Comparison of ENCODE assay signal across 11 mouse cellular contexts in the genomic region with DNA sequence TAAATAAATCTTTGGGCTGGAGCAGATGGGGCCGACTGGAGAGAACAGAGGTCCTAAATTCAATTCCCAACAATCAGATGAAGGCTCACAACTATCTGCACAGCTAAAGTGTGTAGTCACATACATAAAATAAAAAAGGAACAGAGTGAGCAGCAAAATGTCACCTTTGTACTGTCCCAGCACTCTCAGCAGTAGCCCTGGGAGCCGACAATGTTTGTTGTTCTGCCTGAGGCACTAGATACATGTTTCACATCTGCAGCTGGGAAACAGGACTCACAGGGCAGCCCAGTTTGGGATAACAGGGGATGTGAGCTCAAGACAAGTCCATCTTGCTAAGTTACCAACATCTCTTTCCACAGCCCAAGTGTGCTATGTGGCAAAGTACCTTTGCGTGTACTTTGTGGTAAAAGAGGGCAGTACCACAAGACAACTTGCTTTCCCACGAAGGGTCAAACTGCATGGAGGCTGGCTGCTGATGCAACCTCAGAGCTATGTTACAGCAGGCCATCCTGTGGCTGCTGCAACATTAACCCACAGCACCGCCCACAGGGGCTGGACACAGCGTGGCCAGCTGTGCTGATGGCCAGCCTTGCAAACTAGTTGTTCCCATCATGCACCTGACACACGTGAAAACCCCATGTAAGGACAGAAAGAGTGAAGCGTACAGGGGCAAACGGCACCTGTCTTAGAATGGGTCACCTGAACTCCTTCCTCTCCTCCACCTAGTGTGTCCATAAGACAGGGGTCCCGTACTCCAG. TPM values are rescaled to one million over a fixed set of nuclear protein-coding genes. Genes with fewer than 3 reads are reported as not detected.
DNase-seq lines count a peak whose midpoint lies in the region; ATAC-seq and TF ChIP-seq lines count a peak whose summit lies in the region.
"Had no signal": no experiment of that assay in that cellular context is flagged by ENCODE, and none has a peak within 500 bp of the region (broad histone marks: within the 10 kb centered on the region; RNA-seq: fewer than 3 reads in every experiment).

No protein-coding gene starts in this region.

- ATAC-seq in stomach, embryonic 15.5 days (ENCODE audit: insufficient read depth, low FRiP score, low read depth): 0 out of 2 replicates have a peak, but pooled peaks have one; percentile 39

- H3K36me3 ChIP-seq in liver, adult 2 months (ENCODE audit: control insufficient read depth, insufficient read depth, low read length): peaks cover 39% of the 10 kb centered on the region
- H3K36me3 ChIP-seq in stomach, embryonic 15.5 days: peaks cover 46% of the 10 kb centered on the region

- H3K27me3 ChIP-seq in liver, adult 2 months (ENCODE audit: control insufficient read depth, insufficient read depth, low read length): no peaks in the 10 kb centered on the region
- no peaks in the 10 kb centered on the region for H3K27me3 ChIP-seq in stomach, embryonic 15.5 days (replicated peaks)

- peak; percentile 44; the same call in 1 of the 2 replicates for TF ChIP-seq POLR2A in embryonic fibroblast, embryonic 13.5 days (IDR thresholded peaks at IDR 0.05; ENCODE audit: low read depth, low read length)
- no peak for TF ChIP-seq POLR2A in liver, adult 2 months (IDR thresholded peaks at IDR 0.05; ENCODE audit: extremely low read depth, insufficient read depth, low read length)

- H3K9me3 ChIP-seq in stomach, embryonic 15.5 days: no peaks in the 10 kb centered on the region

- H3K27ac ChIP-seq in embryonic fibroblast, embryonic 13.5 days (ENCODE audit: insufficient read depth, low read length): peak overlapping the region; percentile 87
- peak overlapping the region; percentile 90 for H3K27ac ChIP-seq in liver, adult 2 months (replicated peaks; ENCODE audit: insufficient read depth, low read depth, low read length)
- H3K27ac ChIP-seq in stomach, embryonic 15.5 days: no peak overlapping the region

- peak overlapping the region; percentile 43 for H3K9ac ChIP-seq in liver, adult 2 months (ENCODE audit: low read depth, low read length)
- H3K9ac ChIP-seq in stomach, embryonic 15.5 days: no peak overlapping the region

- H3K4me2 ChIP-seq in stomach, embryonic 15.5 days: no peak overlapping the region

- intact Hi-C loops in heart, postnatal 14 days (cut with DNase I): no loop called here

- H3K4me1 ChIP-seq in embryonic fibroblast, embryonic 13.5 days (ENCODE audit: control insufficient read depth, insufficient read depth, low read length): peaks cover 8% of the 10 kb centered on the region; the same call in 1 of the 2 replicates
- H3K4me1 ChIP-seq in liver, adult 2 months (ENCODE audit: control insufficient read depth, insufficient read depth, low read length): peaks cover 16% of the 10 kb centered on the region
- H3K4me1 ChIP-seq in stomach, embryonic 15.5 days: no peaks in the 10 kb centered on the region

- H3K4me3 ChIP-seq in embryonic fibroblast, embryonic 13.5 days (ENCODE audit: insufficient read depth, low read length): no peak overlapping the region
- no peak overlapping the region for H3K4me3 ChIP-seq in liver, adult 2 months (ENCODE audit: insufficient read depth, low read depth, low read length)
- no peak overlapping the region for H3K4me3 ChIP-seq in stomach, embryonic 15.5 days (replicated peaks)

- peaks cover 24% of the 10 kb centered on the region for H3K79me2 ChIP-seq in liver, adult 2 months (ENCODE audit: control insufficient read depth, insufficient read depth, low read length)

- WGBS in liver, adult 2 months: 32% methylated on average over 10 of the region's 10 CpGs
- WGBS in stomach, embryonic 15.5 days: 79% methylated on average over 10 of the region's 10 CpGs

- DNase-seq in lung, postnatal 10 days: peak; percentile 25
- no peak for DNase-seq in lung, postnatal 25 days (ENCODE audit: low spot score)
- DNase-seq in liver, adult 2 months (ENCODE audit: extremely low read depth, low read depth, low spot score): peak; percentile 94
- no peak for DNase-seq in layer of hippocampus, adult 11-12 months (ENCODE audit: low spot score)
- no peak for DNase-seq in thymus, adult 18-20 months
- no peak for DNase-seq in heart, postnatal 14 days
- DNase-seq: cerebellum, adult 11 months; right cerebral cortex, postnatal 14 days; thymus, postnatal 4 days had no signal

- no peak for TF ChIP-seq CTCF in embryonic fibroblast, embryonic 13.5 days (IDR thresholded peaks at IDR 0.05; ENCODE audit: borderline replicate concordance, insufficient read depth, low read length)
- TF ChIP-seq CTCF in liver, adult 2 months (IDR thresholded peaks at IDR 0.05; ENCODE audit: low read depth, low read length): no peak

RNA-seq across cellular contexts. Expression of a gene that starts 15.5 kb away (rescaled TPM):
- polyA plus RNA-seq in embryonic fibroblast, embryonic 13.5 days (2011; ENCODE audit: insufficient read length, low read depth, missing spikeins): 69.1 and 71.8 TPM in 2 replicates
- 36.0 and 37.4 TPM in 2 replicates for total RNA-seq in liver, adult 2 months (2014; rRNA removed)
- 20.8 and 29.9 TPM in 2 replicates for polyA plus RNA-seq in liver, adult 2 months (2012; rRNA removed)
- 15.8 and 17.7 TPM in 2 replicates for polyA plus RNA-seq in stomach, embryonic 15.5 days (2015; fragmentation: Nextera tagmentation; extraction: Ambion mirVana)
- total RNA-seq in heart, postnatal 14 days (2021): 10 to 100 TPM; 70.1 to 77.4 TPM

Comparison
In these comparisons a context has a peak if more than half of its experiments do, and no peak if none do; other contexts are left out.
1. DNase-seq: peak in lung, postnatal 10 days (single experiment) and liver, adult 2 months (single experiment); none in lung, postnatal 25 days (single experiment), layer of hippocampus, adult 11-12 months (single experiment), thymus, adult 18-20 months (0 of 2) and heart, postnatal 14 days (0 of 2).